Mouse (Mus musculus) common myeloid progenitor, adult 5-6 weeks (primary cell): Measurements from ENCODE around the gene Chek2. TPM values are rescaled to one million over a fixed set of nuclear protein-coding genes. Genes with fewer than 3 reads are reported as not detected.
"Not testable (repeated sequence)": the region's sequence is repeated elsewhere in the genome, so short reads cannot be mapped to it uniquely, and the experiment has no call there.

Experiments
- ATAC-seq: replicated peaks from 2 replicates; pipeline ENCODE4 v1.8.0; 2016; ENCODE audit warnings: low read depth, mild to moderate bottlenecking, moderate TSS enrichment, inconsistent platforms; ENCODE audit not compliant: poor library complexity, severe bottlenecking
- total RNA-seq: library from RNA; stranded (forward); fragments of 200-1000, 187-1606 nt; gene quantifications from 2 replicates; pipeline ENCODE4 v1.2.3, GENCODE M21; 2017

The Chek2 gene
- total RNA-seq, 1 experiment from 2014 or later = 40.4 TPM

DNA sequence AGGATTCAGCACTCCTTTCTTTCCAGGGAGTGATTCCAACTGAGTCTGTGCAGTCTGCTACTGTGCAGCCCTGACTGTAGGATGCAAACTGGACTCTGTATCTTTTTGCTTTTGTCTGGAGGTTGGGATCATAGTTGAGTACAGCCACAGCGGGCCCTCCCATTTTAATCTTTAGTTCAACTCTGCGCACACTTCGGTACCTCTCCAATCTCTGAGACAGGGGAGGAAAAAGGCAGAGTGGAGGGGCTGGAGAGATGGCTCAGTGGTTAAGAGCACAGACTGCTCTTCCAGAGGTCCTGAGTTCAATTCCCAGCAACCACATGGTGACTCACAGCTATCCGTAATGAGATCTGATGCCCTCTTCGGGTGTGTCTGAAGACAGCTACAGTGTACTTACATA lies 1.8 kb upstream of the Chek2 start:
- ATAC-seq = not testable (repeated sequence)

DNA sequence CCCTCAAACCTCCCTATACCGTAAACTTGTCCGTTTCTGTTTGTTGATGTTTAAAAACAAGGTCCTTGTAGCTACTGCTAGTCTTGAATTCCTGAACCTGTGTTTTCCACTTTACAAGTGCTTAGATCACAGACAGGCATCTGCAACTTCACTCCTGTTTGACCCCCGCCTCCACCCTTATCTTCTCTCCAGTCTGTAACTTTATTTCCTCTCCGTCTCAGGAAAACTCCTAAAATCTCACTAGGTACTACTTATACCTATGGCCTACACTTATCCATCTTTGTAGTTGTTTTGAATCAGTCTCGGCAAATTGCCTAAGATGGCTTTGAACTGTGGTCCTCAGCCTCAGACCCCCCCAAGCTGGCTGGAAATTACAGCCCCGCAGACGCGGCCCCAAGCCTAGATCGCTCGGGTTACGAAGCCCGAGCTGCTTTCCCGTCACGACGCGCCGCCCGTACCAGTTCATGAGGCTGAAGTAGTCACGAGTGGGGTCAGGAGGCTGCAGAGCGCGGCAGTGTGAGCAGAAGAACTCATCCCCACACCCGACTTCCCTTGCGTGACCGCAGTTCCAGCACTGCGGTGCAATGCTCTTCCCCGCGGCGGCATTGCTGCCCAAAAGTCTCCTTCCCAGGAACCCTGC lies 621 bp upstream of the Chek2 start:
- ATAC-seq = no peak

DNA sequence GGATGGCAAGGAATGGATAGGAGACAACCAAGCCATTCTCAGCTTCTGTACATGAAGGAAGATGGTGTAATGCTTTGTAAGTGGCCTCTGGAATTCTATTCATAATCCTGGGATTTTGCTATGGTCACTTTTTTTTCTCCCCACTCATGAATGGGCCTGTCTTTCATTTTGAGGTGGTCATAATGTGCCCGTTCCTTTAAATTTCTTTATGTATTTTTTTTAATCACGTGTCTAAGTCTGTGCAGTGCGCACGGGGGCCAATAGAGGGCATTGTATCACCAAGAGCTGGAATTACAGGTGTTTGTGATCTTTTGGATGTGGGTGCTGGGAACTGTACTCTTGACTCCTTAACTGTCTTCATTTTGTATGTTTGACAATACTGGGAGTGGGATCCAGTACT lies 686 bp downstream of the Chek2 start:
- no peak for ATAC-seq

DNA sequence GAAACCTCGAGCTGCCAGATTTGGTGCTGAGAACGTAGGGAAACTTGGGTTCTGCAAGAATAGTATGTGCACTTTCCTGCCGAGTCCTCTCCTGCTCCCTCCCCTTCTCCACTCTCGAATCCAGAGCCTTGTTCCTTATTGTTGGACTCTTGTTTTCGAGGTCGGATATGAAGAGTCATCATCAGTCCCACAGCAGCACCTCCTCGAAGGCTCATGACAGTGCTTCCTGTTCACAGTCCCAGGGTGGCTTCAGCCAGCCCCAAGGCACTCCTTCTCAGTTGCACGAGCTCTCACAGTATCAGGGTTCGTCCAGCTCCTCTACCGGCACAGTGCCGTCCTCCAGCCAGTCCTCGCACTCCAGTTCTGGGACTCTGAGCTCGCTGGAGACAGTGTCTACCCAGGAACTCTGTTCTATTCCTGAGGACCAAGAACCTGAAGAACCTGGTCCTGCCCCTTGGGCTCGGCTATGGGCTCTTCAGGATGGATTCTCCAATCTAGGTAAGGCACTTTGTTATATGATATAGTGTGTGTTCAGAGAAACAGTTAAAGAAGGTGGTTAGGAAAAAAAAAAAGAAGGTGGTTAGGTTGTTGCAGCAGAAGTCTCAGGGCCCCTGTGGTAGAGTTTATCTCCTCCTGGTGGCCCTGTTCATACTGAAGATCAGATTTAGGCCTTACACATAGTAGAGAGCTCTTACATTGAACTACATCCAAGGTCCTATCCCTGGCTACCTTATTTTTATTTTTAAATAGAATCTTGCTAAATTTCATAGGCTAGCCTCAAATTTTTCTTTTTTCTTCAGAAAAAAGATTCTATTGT lies 1.5 kb downstream of the Chek2 start:
- no peak for ATAC-seq

DNA sequence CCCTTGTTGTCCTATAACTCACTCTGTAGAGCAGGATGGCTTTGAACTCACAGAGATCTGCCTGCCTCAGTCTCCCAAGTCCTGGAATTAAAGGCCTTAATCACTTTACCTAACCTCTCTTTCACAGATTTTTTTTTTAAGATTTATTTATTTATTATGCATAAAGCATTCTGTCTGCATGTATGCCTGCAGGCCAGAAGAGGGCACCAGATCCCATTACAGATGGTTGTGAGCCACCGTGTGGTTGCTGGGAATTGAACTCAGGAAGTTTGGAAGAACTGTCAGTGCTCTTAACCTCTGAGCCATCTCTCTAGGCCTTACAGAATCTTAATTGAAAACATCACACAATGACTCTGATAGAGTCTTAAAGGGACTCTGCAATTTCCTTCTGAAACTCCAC lies 13.2 kb downstream of the Chek2 start:
- ATAC-seq = no peak

DNA sequence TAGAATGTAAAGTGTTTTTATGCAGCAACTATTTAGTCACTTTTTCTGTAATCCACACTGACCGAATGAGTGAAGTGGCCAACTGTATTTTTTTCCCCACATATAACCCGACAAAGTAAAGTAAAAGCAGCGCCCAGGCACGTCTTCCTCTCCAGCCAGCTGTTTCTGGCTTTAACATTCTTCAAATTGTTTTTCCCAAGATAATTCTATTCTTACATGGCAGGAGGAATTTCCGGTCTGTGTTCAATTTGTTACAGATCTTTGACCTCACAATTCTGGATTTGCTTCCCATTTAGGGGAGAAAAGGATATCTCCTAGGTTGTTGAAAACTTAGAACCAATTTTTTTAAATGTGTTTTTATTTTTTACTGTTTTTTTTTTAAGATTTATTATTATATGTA lies 17.3 kb downstream of the Chek2 start:
- ATAC-seq = no peak

DNA sequence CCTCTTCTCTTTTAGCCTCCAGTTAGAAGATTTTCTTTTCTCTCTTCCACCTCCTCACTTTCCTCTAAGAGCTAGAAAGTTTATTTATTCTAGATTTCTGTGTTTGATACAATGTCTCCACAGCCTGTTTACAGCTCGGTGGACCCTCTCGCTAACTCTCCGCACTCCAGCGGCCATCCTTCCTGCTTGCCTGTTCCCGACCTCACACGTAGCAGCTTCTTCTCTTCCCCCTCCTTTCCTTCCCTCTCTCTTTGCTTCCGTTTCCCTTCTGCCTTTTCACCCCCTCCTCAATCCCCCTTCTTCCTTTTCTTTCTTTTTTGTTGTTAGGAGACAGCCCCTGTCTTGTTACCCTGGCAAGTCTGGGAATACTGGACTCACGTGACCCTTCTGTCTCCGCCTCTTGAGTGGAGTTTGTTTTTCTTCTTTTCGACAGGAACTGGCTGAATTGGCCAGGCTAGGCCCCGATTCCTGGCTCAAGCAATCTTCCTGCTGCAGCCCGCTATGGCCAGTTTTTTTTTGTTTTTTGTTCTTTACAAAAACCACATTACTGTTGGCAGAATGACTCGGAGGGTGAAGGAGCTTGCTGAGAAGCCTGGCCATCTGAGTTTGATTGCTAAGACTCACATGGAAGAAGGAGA lies 19.4 kb downstream of the Chek2 start:
- ATAC-seq = no peak

DNA sequence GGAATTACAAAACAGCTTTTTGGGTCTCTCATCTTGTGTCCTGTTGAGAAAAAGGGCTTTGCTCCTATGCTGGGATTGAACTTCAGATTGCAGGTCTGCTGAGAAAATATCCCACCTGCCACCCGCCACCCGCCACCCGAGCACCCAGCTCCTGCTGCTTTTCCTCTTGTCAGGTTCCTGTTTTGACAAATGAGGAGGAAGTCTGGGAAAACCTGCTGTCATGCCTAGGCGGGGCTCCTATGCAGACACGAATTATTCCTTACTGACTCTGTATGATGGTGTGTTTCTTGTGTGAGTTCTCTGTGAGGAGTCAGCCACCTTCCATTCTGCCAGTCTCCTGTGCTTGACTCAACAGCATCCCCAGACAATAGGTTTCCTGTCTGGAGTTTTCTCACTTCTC lies 20.7 kb downstream of the Chek2 start:
- no peak for ATAC-seq

DNA sequence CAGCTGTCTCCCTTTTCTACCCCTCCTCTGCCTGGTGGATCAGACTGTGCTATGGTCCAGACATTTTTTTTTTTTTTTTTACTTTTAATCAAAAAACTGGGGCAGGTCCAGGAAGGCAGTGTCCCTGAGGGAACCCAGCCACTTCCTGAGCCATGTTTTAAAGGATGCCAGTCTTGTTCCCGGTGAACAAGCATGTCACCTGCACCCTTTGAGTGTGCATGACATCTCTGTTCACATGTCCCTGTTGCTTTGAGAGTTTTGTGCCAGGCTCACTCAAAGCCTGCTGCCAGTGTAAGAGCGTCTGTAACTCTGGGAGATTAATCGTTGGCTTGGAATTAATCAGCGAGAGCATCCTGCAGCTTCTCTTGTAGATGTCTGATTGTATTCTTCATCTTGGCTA lies 28.7 kb downstream of the Chek2 start:
- ATAC-seq = no peak

DNA sequence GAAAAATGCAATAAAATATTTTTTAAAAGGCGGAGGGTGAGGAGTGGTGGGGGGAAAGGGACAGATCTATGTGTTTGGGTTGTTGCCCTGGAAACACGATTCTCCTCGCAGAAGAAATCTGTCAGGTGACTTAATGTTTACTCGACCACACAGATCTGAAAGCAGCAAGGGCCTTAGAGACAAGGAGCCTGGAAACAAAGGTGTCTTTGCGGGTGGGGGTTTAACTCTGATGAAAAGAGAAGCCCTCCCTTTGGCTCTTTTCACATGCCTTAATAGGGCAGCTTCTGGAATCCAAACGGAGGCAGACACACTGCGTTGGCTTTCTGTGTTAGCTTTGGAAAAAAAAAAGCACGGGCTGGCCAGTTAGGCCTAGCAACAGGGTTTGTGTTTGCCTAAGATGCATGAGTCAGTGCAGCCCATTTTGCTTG lies 29.5 kb downstream of the Chek2 start:
- ATAC-seq = no peak

DNA sequence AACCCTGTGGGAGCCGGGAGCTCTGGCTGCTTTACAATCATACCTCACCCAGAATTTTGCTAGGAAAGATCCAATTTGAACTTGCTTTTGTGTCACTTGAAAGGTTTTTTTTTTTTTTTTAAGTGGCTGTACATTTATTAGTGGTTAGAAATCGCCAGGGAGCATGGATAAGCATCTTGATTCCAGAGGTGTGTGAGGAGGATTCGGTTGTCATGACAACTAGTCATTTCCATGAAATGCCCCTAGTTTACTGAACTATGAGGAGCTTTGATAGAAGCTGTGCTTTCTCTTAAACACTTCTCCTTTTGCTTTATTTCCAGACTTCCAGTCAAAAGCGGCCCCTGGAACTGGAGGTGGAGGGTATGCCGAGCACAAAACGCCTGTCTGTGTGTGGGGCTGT lies 33.4 kb downstream of the Chek2 start:
- no peak for ATAC-seq

DNA sequence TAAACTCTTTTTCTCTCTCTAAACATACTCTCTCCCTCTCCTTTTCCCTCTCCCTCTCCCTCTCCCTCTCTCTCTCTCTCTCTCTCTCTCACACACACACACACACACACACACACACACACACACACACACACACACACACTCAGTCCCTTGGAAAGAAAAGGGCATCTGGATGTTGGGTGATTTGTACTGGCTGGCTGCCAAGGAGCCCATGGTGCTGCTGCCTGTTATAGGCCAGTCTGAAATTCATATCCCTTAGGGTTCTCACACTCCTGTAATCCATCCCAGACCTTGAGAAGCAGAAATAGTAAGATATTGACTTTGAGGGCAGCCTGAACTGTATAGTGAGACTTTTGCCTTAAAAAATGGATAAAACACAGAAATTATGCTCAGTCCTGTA lies 34.9 kb downstream of the Chek2 start:
- ATAC-seq = no peak

DNA sequence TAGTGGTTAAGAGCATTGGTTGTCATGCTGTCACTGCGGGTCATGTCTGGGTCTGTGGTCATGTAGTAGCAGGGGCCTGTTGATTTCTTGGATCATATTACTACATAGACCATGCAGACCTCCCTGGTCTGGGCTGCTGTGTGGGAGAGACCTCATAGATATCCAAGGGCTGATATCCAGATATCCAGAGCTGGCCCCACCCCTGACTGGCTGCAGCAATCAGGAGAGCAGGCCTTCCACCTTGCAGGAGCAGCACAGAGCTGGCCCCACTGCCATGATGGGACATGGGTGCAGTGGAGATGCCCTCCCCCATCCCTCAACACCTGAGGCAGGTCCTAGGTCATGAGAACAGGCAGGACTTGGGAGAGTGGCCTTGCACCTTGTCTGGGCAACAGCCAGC lies 35.5 kb downstream of the Chek2 start:
- no peak for ATAC-seq

DNA sequence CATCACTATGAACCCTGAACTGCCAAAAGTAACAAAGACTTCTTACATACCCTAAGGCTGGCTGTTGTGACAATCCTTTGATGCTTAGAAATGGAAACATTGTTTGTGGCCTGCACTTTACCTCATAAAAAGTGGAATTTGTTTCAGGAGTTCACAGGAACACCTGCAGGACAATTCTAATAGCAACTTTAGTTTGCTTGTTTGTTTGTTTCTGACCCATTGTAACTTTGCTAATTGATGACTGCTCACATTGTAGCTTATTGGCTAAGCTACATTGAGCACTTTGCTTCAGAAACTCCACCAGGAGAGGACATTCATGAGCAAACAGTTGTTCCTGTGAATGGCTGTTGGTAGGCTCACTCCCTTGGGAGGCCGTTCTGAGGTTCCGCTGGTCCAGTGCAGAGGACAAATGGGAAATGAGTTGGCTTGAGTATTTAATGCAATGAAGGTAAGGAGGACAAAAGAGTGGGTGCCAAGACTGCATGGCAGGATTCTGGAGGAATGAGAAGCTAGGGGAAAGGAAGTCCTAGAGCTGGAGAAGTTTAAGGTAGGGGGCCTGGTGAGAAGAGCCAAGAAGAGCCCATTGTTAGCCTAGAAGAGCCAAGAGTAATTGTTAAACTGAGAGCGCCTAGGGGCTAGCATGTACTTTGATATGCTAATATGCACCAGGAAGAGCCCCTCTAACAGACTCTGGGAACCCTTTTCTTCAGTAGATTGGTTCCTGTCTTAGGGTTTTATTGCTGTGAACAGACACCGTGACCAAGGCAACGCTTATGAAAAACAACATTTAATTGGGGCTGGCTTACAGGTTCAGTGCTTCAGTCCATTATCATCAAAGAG lies 38.1 kb downstream of the Chek2 start:
- ATAC-seq = no peak

DNA sequence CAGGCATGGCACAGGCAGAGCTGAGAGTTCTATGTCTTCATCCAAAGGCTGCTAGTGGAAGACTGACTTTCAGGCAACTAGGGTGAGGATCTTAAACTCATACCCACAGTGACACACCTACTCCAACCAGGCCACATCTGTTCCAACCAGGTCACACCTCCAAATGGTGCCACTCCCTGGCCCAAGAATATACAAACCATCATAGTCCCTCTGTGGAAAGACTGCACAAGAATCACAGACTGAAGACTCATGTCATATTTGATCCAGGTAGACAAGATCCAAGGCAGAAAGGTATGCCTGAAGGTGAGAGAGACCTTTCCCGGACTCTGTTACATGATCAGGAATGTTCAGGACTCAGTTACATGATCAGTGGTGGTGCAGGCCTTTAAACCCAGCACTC lies 38.7 kb downstream of the Chek2 start:
- ATAC-seq = not testable (repeated sequence)

DNA sequence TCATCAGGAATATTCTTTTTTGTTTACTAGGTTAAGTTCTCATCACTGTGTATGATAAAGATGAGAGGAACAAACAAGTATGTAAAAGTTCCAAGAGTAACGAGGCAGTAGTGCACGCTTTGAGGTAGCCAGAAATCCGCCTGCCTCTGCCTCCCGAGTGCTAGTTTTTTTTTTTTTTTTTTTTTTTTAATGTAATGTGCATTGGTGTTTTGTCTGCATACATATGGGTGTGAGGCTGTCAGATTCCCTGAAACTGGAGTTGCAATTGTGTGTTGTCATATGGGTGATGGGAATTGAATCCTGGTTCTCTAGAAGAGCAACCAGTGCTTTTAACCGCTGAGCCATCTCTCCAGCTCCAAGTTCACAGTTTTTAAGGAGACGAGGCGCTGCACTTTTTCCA lies 39.3 kb downstream of the Chek2 start:
- no peak for ATAC-seq

DNA sequence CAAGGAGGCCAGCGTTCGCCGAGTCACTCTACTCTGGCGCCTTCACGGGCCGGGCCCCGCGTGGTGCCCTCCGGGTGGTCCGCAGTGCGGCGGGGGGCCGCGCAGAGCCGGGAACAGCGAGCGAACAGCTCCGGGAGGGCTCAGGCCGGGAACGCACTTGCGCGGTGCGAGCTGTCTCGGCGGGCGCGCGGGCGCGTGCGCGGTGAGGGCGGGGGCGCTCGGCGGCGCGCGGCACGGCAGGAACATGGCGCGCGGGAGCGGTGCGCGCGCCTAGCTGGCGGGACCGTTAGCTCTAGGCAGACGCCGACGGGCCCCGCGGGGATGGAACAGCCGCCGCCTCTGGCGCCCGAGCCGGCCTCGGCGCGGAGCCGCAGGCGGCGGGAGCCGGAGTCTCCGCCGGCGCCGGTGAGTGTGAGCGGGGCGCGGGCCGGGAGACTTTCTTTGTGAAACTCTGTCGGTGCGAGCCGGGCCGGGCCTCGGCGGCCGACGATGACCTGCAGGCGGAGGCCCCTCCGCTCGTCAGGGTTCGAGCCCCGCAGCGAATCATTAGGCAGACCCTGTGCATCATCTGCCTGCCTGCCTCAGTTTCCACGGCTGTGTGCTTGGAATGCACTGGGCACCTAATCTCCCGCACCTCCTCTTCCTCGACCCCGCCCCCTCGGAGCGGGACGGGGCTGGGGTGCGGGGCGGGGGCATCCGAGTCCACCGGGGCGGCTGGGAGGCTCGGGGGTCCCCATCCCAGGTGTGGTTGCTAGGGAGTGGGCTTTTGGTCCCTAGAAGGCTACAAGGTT lies 40.0 kb downstream of the Chek2 start, which contains the start of gene Ttc28:
Ttc28 (plus strand) TSS at position 220 of the 791 bp plus-strand sequence.
- ATAC-seq = peak; percentile 73

DNA sequence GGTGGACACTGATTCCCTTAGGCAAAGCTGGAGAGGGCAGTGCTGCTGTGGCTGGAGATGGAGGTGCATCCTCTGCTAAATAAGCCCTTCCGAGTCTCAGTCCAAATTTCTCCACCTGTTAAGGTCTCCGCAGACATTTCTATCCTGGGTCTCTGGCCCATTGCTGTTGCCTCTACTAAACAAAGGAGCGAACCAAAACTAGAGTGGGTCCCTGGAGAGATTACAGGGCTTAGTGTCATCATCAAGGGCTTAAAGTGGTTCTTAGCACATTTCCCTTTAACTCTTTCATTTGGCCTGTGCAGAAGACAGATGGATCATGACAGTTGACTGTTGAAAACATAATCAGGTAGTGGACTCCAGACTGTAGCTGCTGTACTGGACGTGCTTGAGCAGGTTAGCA lies 48.8 kb downstream of the Chek2 start:
- no peak for ATAC-seq

DNA sequence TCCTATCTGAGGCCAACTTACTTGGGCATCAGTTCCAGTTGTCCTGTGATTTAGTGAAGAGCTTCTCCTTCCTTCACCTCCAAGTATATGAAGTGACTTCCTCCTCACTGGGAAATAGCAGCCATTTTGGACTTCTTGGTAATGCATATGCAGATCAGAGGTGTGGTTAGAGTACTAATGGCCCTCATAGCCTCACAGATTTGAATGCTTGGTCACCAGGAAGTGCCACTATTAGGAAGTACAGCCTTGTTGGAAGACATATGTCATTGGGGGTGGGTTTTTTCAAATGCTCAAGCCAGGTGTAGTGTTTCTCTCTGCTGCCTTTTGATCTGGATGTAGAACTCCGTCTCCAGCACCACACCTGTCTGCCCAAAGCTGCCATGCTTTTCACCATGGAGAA lies 50.2 kb downstream of the Chek2 start:
- no peak for ATAC-seq

DNA sequence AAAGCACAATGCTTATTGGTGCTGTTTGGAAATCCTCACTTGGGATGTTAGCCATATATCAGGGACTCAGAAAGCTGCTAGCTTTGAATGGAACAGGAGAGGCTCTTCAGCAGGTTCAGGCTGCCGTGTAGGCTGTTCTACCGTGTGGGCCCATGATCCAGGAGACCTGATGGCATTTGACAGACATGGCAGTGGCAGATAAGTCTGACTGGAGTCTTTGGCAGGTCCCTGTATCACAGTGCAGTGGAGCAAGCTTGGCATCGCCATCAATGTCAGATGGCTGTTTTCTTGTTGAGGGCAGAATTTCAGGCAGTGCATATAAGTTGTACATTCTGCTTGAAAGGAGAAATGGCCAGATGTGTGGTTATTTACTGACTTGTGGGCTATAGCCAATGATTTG lies 50.8 kb downstream of the Chek2 start:
- no peak for ATAC-seq
